Mouse (Mus musculus): ENCODE data around the gene Slc44a2. TPM values are rescaled to one million over a fixed set of nuclear protein-coding genes. Genes with fewer than 3 reads are reported as not detected.
A peak's percentile ranks its signal among the peaks of the same experiment; 100 is the strongest.

The Slc44a2 gene
- 356 TPM in 1 of 2 replicates, not detected in the other for polyA plus RNA-seq (2012; ENCODE audit: insufficient read depth, insufficient read length, low replicate concordance, missing spikeins)

- Histone ChIP-seq H3K4me1 (ENCODE audit: control insufficient read depth, insufficient read depth, low read length) (peaks cover 10% of the 10 kb centered on the region), H3K4me3 (ENCODE audit: insufficient read depth, low read depth, low read length) (peak within 1 kb of the TSS; percentile 76), H3K27ac (ENCODE audit: insufficient read depth, low read depth, low read length) (peak within 1 kb of the TSS; percentile 69)
- WGBS = under 1% methylated on average over 52 of the region's 52 CpGs
- peak; percentile 51 for TF ChIP-seq POLR2A (IDR thresholded peaks at IDR 0.05; ENCODE audit: insufficient read depth, low read depth, low read length)
- TF ChIP-seq CTCF (IDR thresholded peaks at IDR 0.05; ENCODE audit: insufficient read depth, low read depth, low read length) = no peak
Measured at GRCm38 (mm10) chr9:21320619-21321512, at the start of gene Slc44a2. Gene Slc44a2 (plus strand): TSS chr9:21320698.

- H3K27ac ChIP-seq (ENCODE audit: insufficient read depth, low read depth, low read length) = no peak overlapping the region
- WGBS = 92% methylated on average over 9 of the region's 9 CpGs
Measured at GRCm38 (mm10) chr9:21272391-21272790, 48.1 kb upstream of the Slc44a2 start.

GRCm38 (mm10) chr9:21273094-21273493, 47.4 kb upstream of the Slc44a2 start:
- TF ChIP-seq POLR2A (IDR thresholded peaks at IDR 0.05; ENCODE audit: insufficient read depth, low read depth, low read length) (no peak), CTCF (IDR thresholded peaks at IDR 0.05; ENCODE audit: insufficient read depth, low read depth, low read length) (no peak)
- Histone ChIP-seq H3K27ac (ENCODE audit: insufficient read depth, low read depth, low read length) (no peak overlapping the region), H3K4me1 (ENCODE audit: control insufficient read depth, insufficient read depth, low read length) (0 out of 2 replicates have a peak, but pooled peaks cover 4% of the 10 kb centered on the region), H3K4me3 (ENCODE audit: insufficient read depth, low read depth, low read length) (no peak overlapping the region)
- 83% methylated on average over 8 of the region's 8 CpGs for WGBS

More at GRCm38 (mm10) chr9:21272391-21272790, 48.1 kb upstream of the Slc44a2 start:
- TF ChIP-seq POLR2A (IDR thresholded peaks at IDR 0.05; ENCODE audit: insufficient read depth, low read depth, low read length) = no peak
- TF ChIP-seq CTCF (IDR thresholded peaks at IDR 0.05; ENCODE audit: insufficient read depth, low read depth, low read length) = no peak
- Histone ChIP-seq H3K4me3 (ENCODE audit: insufficient read depth, low read depth, low read length) (no peak overlapping the region), H3K4me1 (ENCODE audit: control insufficient read depth, insufficient read depth, low read length) (0 out of 2 replicates have a peak, but pooled peaks cover 5% of the 10 kb centered on the region)

GRCm38 (mm10) chr9:21273520-21274228, 46.8 kb upstream of the Slc44a2 start:
- WGBS = 83% methylated on average over 7 of the region's 7 CpGs
- Histone ChIP-seq H3K27ac (ENCODE audit: insufficient read depth, low read depth, low read length) (no peak overlapping the region), H3K4me3 (ENCODE audit: insufficient read depth, low read depth, low read length) (no peak overlapping the region), H3K4me1 (ENCODE audit: control insufficient read depth, insufficient read depth, low read length) (no peaks in the 10 kb centered on the region)
- TF ChIP-seq POLR2A (IDR thresholded peaks at IDR 0.05; ENCODE audit: insufficient read depth, low read depth, low read length) (no peak), CTCF (IDR thresholded peaks at IDR 0.05; ENCODE audit: insufficient read depth, low read depth, low read length) (no peak)

GRCm38 (mm10) chr9:21274336-21274735, 46.2 kb upstream of the Slc44a2 start:
- no peak overlapping the region for H3K27ac ChIP-seq (ENCODE audit: insufficient read depth, low read depth, low read length)
- whole genome bisulfite sequencing = 85% methylated on average over 3 of the region's 3 CpGs
- no peak overlapping the region for H3K4me3 ChIP-seq (ENCODE audit: insufficient read depth, low read depth, low read length)
- TF ChIP-seq POLR2A (IDR thresholded peaks at IDR 0.05; ENCODE audit: insufficient read depth, low read depth, low read length) (no peak), CTCF (IDR thresholded peaks at IDR 0.05; ENCODE audit: insufficient read depth, low read depth, low read length) (no peak)
- H3K4me1 ChIP-seq (ENCODE audit: control insufficient read depth, insufficient read depth, low read length) = no peaks in the 10 kb centered on the region

- no peak overlapping the region for H3K27ac ChIP-seq (ENCODE audit: insufficient read depth, low read depth, low read length)
- TF ChIP-seq CTCF (IDR thresholded peaks at IDR 0.05; ENCODE audit: insufficient read depth, low read depth, low read length) = no peak
- no peak for TF ChIP-seq POLR2A (IDR thresholded peaks at IDR 0.05; ENCODE audit: insufficient read depth, low read depth, low read length)
- H3K4me1 ChIP-seq (ENCODE audit: control insufficient read depth, insufficient read depth, low read length) = no peaks in the 10 kb centered on the region
- H3K4me3 ChIP-seq (ENCODE audit: insufficient read depth, low read depth, low read length) = no peak overlapping the region
- 83% methylated on average over 7 of the region's 7 CpGs for WGBS
Measured at GRCm38 (mm10) chr9:21275013-21275710, 45.3 kb upstream of the Slc44a2 start.

- Histone ChIP-seq H3K27ac (ENCODE audit: insufficient read depth, low read depth, low read length) (no peak overlapping the region), H3K4me1 (ENCODE audit: control insufficient read depth, insufficient read depth, low read length) (no peaks in the 10 kb centered on the region), H3K4me3 (ENCODE audit: insufficient read depth, low read depth, low read length) (no peak overlapping the region)
- TF ChIP-seq CTCF (IDR thresholded peaks at IDR 0.05; ENCODE audit: insufficient read depth, low read depth, low read length) = no peak
- TF ChIP-seq POLR2A (IDR thresholded peaks at IDR 0.05; ENCODE audit: insufficient read depth, low read depth, low read length) = no peak
- WGBS = 88% methylated on average over 12 of the region's 12 CpGs
Measured at GRCm38 (mm10) chr9:21275727-21276126, 44.8 kb upstream of the Slc44a2 start.

- Histone ChIP-seq H3K4me1 (ENCODE audit: control insufficient read depth, insufficient read depth, low read length) (no peaks in the 10 kb centered on the region), H3K4me3 (ENCODE audit: insufficient read depth, low read depth, low read length) (no peak overlapping the region), H3K27ac (ENCODE audit: insufficient read depth, low read depth, low read length) (no peak overlapping the region)
- 78% methylated on average over 8 of the region's 8 CpGs for WGBS
- no peak for TF ChIP-seq CTCF (IDR thresholded peaks at IDR 0.05; ENCODE audit: insufficient read depth, low read depth, low read length)
- TF ChIP-seq POLR2A (IDR thresholded peaks at IDR 0.05; ENCODE audit: insufficient read depth, low read depth, low read length) = no peak
Measured at GRCm38 (mm10) chr9:21276307-21276706, 44.2 kb upstream of the Slc44a2 start.
